24 mouse cellular contexts compared by ENCODE assay signal in the genomic region with DNA sequence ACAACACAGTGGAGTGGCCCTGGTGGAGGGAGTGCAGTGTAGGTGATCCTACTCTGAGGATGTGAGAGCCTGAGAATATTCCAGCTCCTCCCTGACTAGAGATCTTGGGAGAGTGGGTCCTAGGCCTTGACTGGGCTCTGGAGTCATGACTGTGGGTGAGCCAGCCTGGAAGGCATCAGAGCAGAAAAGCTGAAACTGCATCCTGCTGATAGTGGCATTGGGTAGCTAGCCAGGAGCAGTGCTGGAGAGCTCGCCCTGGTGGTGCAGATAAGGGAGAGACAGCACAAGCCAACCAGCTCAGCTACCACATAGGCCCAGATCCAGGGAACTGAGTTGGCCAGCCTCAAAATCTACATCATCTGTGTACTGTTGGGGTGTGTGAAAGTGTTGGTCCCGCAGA. TPM values are rescaled to one million over a fixed set of nuclear protein-coding genes. Genes with fewer than 3 reads are reported as not detected.
DNase-seq lines count a peak whose midpoint lies in the region; ATAC-seq and TF ChIP-seq lines count a peak whose summit lies in the region.
"Had no signal": no experiment of that assay in that cellular context is flagged by ENCODE, and none has a peak within 500 bp of the region (broad histone marks: within the 10 kb centered on the region; RNA-seq: fewer than 3 reads in every experiment).

No protein-coding gene starts in this region.

- no peaks in the 10 kb centered on the region for H3K79me2 ChIP-seq in heart, adult 2 months (replicated peaks; ENCODE audit: control insufficient read depth, insufficient read depth, low read length)

- TF ChIP-seq CTCF in heart, adult 2 months (IDR thresholded peaks at IDR 0.05), result peak; percentile 38
- TF ChIP-seq CTCF in midbrain, postnatal 0 days (IDR thresholded peaks at IDR 0.05), result no peak

- H3K9me3 ChIP-seq in heart, embryonic 12.5 days (replicated peaks), result no peaks in the 10 kb centered on the region
- no peaks in the 10 kb centered on the region for H3K9me3 ChIP-seq in midbrain, postnatal 0 days (ENCODE audit: low read length)
- no peaks in the 10 kb centered on the region for H3K9me3 ChIP-seq in midbrain, embryonic 15.5 days
- H3K9me3 ChIP-seq in hindbrain, embryonic 10.5 days, result no peaks in the 10 kb centered on the region
- H3K9me3 ChIP-seq: forebrain, embryonic 10.5 days; liver, embryonic 12.5 days; midbrain, embryonic 10.5 days had no signal

- no peak overlapping the region for H3K4me3 ChIP-seq in heart, adult 2 months
- no peak overlapping the region for H3K4me3 ChIP-seq in heart, embryonic 12.5 days
- H3K4me3 ChIP-seq in midbrain, postnatal 0 days (ENCODE audit: low read depth, low read length), result no peak overlapping the region
- no peak overlapping the region for H3K4me3 ChIP-seq in midbrain, embryonic 15.5 days
- H3K4me3 ChIP-seq in hindbrain, embryonic 10.5 days, result no peak overlapping the region
- H3K4me3 ChIP-seq: forebrain, embryonic 10.5 days; gastrocnemius, adult 2 months; liver, embryonic 12.5 days; midbrain, embryonic 10.5 days had no signal

- no peaks in the 10 kb centered on the region for H3K27me3 ChIP-seq in heart, adult 2 months (ENCODE audit: control insufficient read depth, insufficient read depth, low read length)
- no peaks in the 10 kb centered on the region for H3K27me3 ChIP-seq in heart, embryonic 12.5 days (replicated peaks)
- no peaks in the 10 kb centered on the region for H3K27me3 ChIP-seq in midbrain, postnatal 0 days (ENCODE audit: insufficient read depth, low read length)
- no peaks in the 10 kb centered on the region for H3K27me3 ChIP-seq in midbrain, embryonic 15.5 days (replicated peaks)
- H3K27me3 ChIP-seq in hindbrain, embryonic 10.5 days (ENCODE audit: insufficient read depth, poor library complexity, severe bottlenecking), result no peaks in the 10 kb centered on the region
- H3K27me3 ChIP-seq: liver, embryonic 12.5 days; Patski had no signal

- intact Hi-C loops in heart, adult 2 months (cut with DNase I), result no loop called here

- no peak for ATAC-seq in heart, embryonic 12.5 days (ENCODE audit: insufficient number of reproducible peaks, low FRiP score)
- ATAC-seq in midbrain, postnatal 0 days (ENCODE audit: low FRiP score), result peak; percentile 47; the same call in 1 of the 2 replicates
- ATAC-seq in midbrain, embryonic 15.5 days (replicated peaks), result no peak
- ATAC-seq: inflammation-experienced regulatory T-cells, adult 6 months; liver, embryonic 12.5 days; Patski had no signal

- DNase-seq in heart, adult 2 months, result peak in 1 of 2 experiments; percentile 30
- DNase-seq in midbrain, postnatal 0 days (ENCODE audit: low spot score), result no peak
- DNase-seq in heart, adult 8-10 months (ENCODE audit: low spot score), result peak; percentile 8
- peak; percentile 20 for DNase-seq in heart, postnatal 4 days
- DNase-seq in urinary bladder, postnatal 10 days (ENCODE audit: low spot score), result no peak
- no peak for DNase-seq in hindbrain, embryonic 10.5 days (ENCODE audit: low spot score)
- DNase-seq: adrenal gland, postnatal 10 days; cerebellum, adult 11 months; cerebellum, postnatal 25 days; embryo, embryonic 11 days; gastrocnemius, adult 2 months; kidney, adult 2 months; kidney, postnatal 10 days; left cerebral cortex, postnatal 4 days; lung, embryonic 14.5 days; lung, postnatal 36 days had no signal

- H3K4me2 ChIP-seq in heart, embryonic 12.5 days, result no peak overlapping the region
- no peak overlapping the region for H3K4me2 ChIP-seq in midbrain, postnatal 0 days (ENCODE audit: low read depth, low read length, poor library complexity, severe bottlenecking)
- no peak overlapping the region for H3K4me2 ChIP-seq in midbrain, embryonic 15.5 days
- H3K4me2 ChIP-seq: liver, embryonic 12.5 days; lung, embryonic 14.5 days had no signal

- WGBS in heart, adult 2 months, result 33% methylated on average over 2 of the region's 2 CpGs
- 49% methylated on average over 2 of the region's 2 CpGs for WGBS in heart, embryonic 12.5 days
- 81% methylated on average over 2 of the region's 2 CpGs for WGBS in midbrain, postnatal 0 days
- 93% methylated on average over 2 of the region's 2 CpGs for WGBS in midbrain, embryonic 15.5 days
- 79% methylated on average over 2 of the region's 2 CpGs for WGBS in hindbrain, embryonic 10.5 days

- peaks cover 4% of the 10 kb centered on the region for H3K4me1 ChIP-seq in heart, adult 2 months (ENCODE audit: control insufficient read depth, insufficient read depth, low read length)
- H3K4me1 ChIP-seq in heart, embryonic 12.5 days (replicated peaks), result peaks cover 17% of the 10 kb centered on the region
- H3K4me1 ChIP-seq in midbrain, postnatal 0 days (ENCODE audit: insufficient read depth, low read length), result no peaks in the 10 kb centered on the region
- H3K4me1 ChIP-seq in midbrain, embryonic 15.5 days, result no peaks in the 10 kb centered on the region
- no peaks in the 10 kb centered on the region for H3K4me1 ChIP-seq in hindbrain, embryonic 10.5 days (replicated peaks)
- H3K4me1 ChIP-seq: forebrain, embryonic 10.5 days; liver, embryonic 12.5 days; midbrain, embryonic 10.5 days had no signal

- TF ChIP-seq EP300 in heart, adult 2 months (IDR thresholded peaks at IDR 0.05; ENCODE audit: insufficient read depth, low read depth, low read length), result no peak

- peaks cover 6% of the 10 kb centered on the region for H3K36me3 ChIP-seq in heart, adult 2 months (ENCODE audit: control insufficient read depth, insufficient read depth, low read length)
- no peaks in the 10 kb centered on the region for H3K36me3 ChIP-seq in heart, embryonic 12.5 days
- no peaks in the 10 kb centered on the region for H3K36me3 ChIP-seq in midbrain, postnatal 0 days (ENCODE audit: insufficient read depth, low read length)
- H3K36me3 ChIP-seq in midbrain, embryonic 15.5 days (replicated peaks), result no peaks in the 10 kb centered on the region
- H3K36me3 ChIP-seq in hindbrain, embryonic 10.5 days, result no peaks in the 10 kb centered on the region
- H3K36me3 ChIP-seq: forebrain, embryonic 10.5 days; liver, embryonic 12.5 days; midbrain, embryonic 10.5 days had no signal

- H3K27ac ChIP-seq in heart, adult 2 months, result no peak overlapping the region
- H3K27ac ChIP-seq in heart, embryonic 12.5 days (ENCODE audit: poor library complexity, severe bottlenecking), result no peak overlapping the region
- H3K27ac ChIP-seq in midbrain, postnatal 0 days (ENCODE audit: low read depth, low read length), result no peak overlapping the region
- H3K27ac ChIP-seq in midbrain, embryonic 15.5 days, result no peak overlapping the region
- H3K27ac ChIP-seq in hindbrain, embryonic 10.5 days, result no peak overlapping the region
- H3K27ac ChIP-seq: forebrain, embryonic 10.5 days; gastrocnemius, adult 2 months; liver, embryonic 12.5 days; midbrain, embryonic 10.5 days had no signal

- TF ChIP-seq POLR2A in heart, adult 2 months (IDR thresholded peaks at IDR 0.05; ENCODE audit: insufficient read depth, low read depth, low read length), result no peak

- no peak overlapping the region for H3K9ac ChIP-seq in heart, adult 2 months (ENCODE audit: low read depth, low read length)
- H3K9ac ChIP-seq in heart, embryonic 12.5 days, result no peak overlapping the region
- H3K9ac ChIP-seq in midbrain, postnatal 0 days (replicated peaks; ENCODE audit: low read length, poor library complexity, severe bottlenecking), result no peak overlapping the region
- H3K9ac ChIP-seq in midbrain, embryonic 15.5 days, result no peak overlapping the region
- H3K9ac ChIP-seq: liver, embryonic 12.5 days; lung, embryonic 14.5 days had no signal

RNA-seq across cellular contexts. Expression of a gene that starts 58.8 kb away (rescaled TPM):
- 1 to 10 TPM; 1.0 to 2.5 TPM for total RNA-seq in heart, adult 2 months (2021)
- polyA plus RNA-seq in heart, adult 2 months (2012; rRNA removed), result 1.2 and 1.3 TPM in 2 replicates
- 6.2 and 6.5 TPM in 2 replicates for polyA plus RNA-seq in heart, embryonic 12.5 days (2016; fragmentation: Nextera tagmentation; extraction: Ambion mirVana)
- total RNA-seq in midbrain, postnatal 0 days (2014; rRNA removed), result 19.5 and 22.8 TPM in 2 replicates
- polyA plus RNA-seq in midbrain, postnatal 0 days (2015; fragmentation: Nextera tagmentation; extraction: Ambion mirVana), result 5.7 and 7.6 TPM in 2 replicates
- 9.3 and 9.6 TPM in 2 replicates for polyA plus RNA-seq in midbrain, embryonic 15.5 days (2015; fragmentation: Nextera tagmentation; extraction: Ambion mirVana)
- total RNA-seq in heart, adult 8-10 months (2022), result 1 to 10 TPM; 1.2 to 1.7 (median 1.6) TPM
- total RNA-seq in heart, postnatal 4 days (2021), result 1 to 10 TPM; 7.7 to 9.6 TPM
- 0.10 and 0.14 TPM in 2 replicates for polyA plus RNA-seq in hindbrain, embryonic 10.5 days (2016; fragmentation: Nextera tagmentation; extraction: Ambion mirVana)
- total RNA-seq: gastrocnemius, adult 2 months had no signal
- polyA plus RNA-seq: gonadal fat pad, adult 2 months; inflammation-experienced regulatory T-cells, adult 6 months; kidney, adult 2 months; Patski had no signal

Comparison
In these comparisons a context has a peak if more than half of its experiments do, and no peak if none do; other contexts are left out.
1. DNase-seq: peak in heart, adult 8-10 months (single experiment) and heart, postnatal 4 days (single experiment); none in midbrain, postnatal 0 days (single experiment), urinary bladder, postnatal 10 days (single experiment) and hindbrain, embryonic 10.5 days (single experiment).